Mouse (Mus musculus) E14TG2a.4 (cell line): ENCODE results near the gene Cutal.

Experiments
- CTCF ChIP-seq: conservative IDR thresholded peaks from 2 replicates; pipeline ENCODE4 v1.5.1; 2014; ENCODE audit warnings: low read length
- NANOG ChIP-seq: IDR thresholded peaks from 2 replicates; pipeline ENCODE4 v1.6.1; 2014; ENCODE audit warnings: borderline replicate concordance, low read length, mixed read lengths
- POU5F1 ChIP-seq: IDR thresholded peaks from 2 replicates; pipeline ENCODE4 v1.6.1; 2014; ENCODE audit warnings: low read length, borderline replicate concordance

- no peak for TF ChIP-seq CTCF
- TF ChIP-seq POU5F1: no peak
- TF ChIP-seq NANOG: no peak
These were observed 26.5 kb upstream of the Cutal start for GRCm38 (mm10) chr2:34847702-34848101.
